Mouse (Mus musculus): Measurements from ENCODE around the gene Gm10643.

Gm10643 gene

GRCm38 (mm10) chr8:84070667-84071066, 5.7 kb upstream of the Gm10643 start:
- peak; percentile 94 for DNase-seq

DNA sequence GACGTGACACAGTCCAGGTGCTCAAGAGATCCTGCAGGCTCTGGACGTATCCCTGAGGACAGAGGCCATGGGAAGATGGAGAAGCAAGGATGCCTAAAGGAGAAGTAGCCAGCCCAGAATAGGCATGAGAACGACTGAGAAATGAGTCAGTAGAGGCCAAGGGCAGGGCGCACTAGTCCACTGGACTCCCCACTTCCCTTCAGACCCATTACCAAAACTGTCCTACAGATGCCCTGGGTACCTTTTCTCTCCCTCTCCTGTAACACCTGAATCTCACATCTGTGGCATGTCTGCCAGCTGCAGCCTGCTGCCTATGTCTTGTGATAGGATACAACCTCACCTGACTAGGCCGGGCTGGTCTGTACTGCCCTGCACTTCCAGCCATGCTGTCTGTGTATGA, 5.3 kb upstream of the Gm10643 start:
- peak; percentile 91 for DNase-seq

GRCm38 (mm10) chr8:84069750-84070149, 4.8 kb upstream of the Gm10643 start:
- peak; percentile 88 for DNase-seq

- DNase-seq, result no peak
Measured at GRCm38 (mm10) chr8:84069169-84069568, 4.2 kb upstream of the Gm10643 start.

DNA sequence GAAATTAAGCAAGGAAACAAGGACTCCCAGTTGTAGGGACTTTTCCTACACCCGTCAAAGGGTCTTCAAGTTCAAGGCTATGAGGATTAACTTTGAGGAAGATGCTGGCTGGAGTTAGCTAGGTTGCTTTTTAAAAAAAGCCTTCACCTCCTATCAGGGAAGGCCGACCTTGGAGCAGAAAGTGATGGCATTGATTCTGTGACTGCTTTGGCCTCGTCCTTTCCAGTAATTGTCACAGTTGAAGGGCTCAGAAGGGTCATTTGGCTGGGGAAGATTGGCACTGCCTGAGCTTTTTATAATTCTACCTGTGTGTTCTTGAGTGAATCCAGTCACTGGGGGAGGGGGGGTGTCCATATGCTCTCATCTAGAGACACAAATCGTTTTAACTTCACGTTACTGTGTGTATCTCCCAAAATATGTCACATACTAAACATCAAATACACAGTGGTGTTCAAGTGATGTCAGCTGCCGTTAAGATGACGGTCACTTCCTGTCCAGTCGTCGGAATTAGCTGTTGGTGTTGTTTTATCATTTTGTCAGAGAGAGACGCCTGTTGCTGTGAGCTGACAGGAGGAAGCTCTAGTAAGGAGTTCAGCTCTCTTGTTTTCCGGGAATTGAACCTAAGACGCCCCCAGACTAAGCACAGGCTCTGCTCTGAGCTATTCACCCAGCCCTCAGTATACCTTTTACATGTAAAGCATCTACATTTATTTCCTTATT, 3.5 kb upstream of the Gm10643 start:
- DNase-seq, result no peak

- peak; percentile 92 for DNase-seq
Measured at GRCm38 (mm10) chr8:84067911-84068310, 3.0 kb upstream of the Gm10643 start.

DNA sequence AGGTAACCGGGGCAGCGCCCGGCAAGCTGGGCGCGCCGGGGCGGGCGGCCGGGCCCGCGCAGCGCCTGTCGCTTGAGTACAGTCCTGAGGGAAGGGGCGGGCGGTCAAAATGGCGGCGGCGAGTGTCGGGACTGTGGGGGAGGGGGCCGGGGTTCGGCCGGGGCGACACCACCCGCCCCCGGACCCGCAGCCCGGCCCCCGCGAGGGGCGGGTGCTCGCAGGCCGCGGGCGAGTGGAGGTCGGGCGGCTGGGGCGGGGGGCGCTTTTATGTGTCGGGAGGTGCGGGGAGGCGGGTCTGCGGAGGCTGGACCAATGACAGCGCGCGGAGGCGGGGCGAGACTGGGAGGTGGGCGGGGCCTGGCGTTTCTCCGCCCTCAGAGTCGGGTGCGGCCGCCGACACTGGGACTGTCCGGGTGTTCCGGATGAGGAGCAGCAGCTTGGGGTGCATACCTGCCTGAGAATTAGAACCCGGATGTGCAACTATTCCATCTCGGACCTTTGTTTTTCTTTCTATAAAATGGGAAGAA, 2.2 kb upstream of the Gm10643 start:
- DNase-seq, result peak; percentile 100

- peak; percentile 100 for DNase-seq
Measured at GRCm38 (mm10) chr8:84066291-84066930, 1.5 kb upstream of the Gm10643 start, which contains the start of gene Rfx1. Gene Rfx1, plus strand, starts transcription at chr8:84066834.

GRCm38 (mm10) chr8:84065457-84066072, 628 bp upstream of the Gm10643 start:
- no peak for DNase-seq

- DNase-seq, result peak; percentile 97
Measured at GRCm38 (mm10) chr8:84063861-84064610, 901 bp downstream of the Gm10643 start.

GRCm38 (mm10) chr8:84060245-84060644, 4.7 kb downstream of the Gm10643 start:
- no peak for DNase-seq

DNA sequence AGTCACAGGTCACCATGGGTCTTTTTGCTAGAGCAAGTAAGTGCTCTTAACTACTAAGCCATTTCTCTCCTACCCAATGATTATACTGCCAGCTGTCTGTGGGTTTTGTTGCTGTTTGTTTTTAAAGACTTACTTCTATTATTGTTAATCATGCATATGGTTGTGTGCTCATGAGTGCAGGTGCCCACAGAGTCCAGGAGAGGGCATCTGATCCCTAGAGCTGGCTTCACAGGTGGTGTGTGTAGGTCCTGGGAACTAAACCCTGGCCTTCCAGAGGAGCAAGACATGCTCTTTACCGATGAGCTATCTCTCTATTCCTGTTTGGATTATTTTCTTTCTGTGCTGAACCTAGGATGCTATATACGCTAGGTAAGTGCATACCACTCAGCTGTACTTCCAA, 5.7 kb downstream of the Gm10643 start:
- no peak for DNase-seq

DNA sequence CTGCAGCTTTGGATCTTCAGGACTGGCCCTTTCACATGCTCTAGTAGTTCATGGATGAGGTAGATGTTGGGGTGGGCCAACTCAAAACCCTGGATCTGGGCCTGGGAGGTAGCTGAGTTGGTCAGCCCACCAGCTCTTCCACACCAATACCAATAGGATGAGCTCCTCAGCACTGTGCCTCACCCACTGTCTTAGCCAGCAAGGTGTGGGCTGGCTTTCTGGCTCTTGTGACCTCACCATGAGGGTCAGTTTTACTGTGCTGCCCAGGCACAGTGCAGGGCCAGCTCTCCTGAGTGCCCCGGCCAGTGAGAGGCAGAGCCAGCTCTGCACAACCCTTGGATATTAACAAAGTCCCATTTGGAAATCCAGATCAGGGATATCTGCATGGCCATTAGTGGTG, 7.1 kb downstream of the Gm10643 start:
- peak; percentile 82 for DNase-seq

- DNase-seq, result no peak
Measured at GRCm38 (mm10) chr8:84053229-84053628, 11.7 kb downstream of the Gm10643 start.

DNA sequence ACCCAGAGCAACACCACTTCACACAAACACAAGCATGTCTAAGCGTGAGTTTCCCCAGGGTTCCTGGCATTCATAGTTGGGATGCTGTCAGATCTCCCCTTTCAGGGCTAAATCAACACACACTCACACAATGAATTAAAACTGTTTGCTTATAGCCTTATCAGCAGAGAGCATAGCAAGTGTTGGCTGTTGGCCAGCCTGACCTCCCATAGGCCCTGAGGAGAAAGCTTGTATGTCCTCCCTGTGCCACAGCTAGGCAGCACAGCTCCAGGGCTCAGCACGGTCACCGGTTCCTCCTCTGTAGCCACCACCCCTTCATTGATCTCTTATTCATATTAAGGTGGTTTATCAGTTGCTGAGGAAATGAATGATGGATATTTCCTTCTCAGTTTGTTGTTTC, 12.2 kb downstream of the Gm10643 start:
- DNase-seq, result no peak

DNA sequence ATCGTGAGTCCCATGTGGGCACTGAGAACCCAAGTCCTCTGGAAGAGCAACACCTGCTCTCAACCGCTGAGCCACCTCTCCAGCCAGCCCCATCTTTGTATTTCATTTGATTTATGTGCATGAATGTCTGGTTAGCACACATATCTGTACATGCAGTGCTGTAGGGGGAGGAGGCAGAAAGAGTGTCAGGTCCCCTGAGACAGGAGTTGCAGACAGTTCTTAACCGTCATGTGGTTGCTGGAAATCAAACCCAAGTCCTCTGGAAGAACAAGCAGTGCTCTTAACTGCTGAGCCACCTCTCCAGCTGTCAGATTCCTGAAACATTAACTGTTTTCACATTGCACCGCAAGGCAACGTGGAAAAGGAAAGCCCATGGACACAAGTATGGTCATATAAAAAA, 16.8 kb downstream of the Gm10643 start:
- peak; percentile 94 for DNase-seq

GRCm38 (mm10) chr8:84046505-84046904, 18.4 kb downstream of the Gm10643 start:
- DNase-seq, result no peak

DNA sequence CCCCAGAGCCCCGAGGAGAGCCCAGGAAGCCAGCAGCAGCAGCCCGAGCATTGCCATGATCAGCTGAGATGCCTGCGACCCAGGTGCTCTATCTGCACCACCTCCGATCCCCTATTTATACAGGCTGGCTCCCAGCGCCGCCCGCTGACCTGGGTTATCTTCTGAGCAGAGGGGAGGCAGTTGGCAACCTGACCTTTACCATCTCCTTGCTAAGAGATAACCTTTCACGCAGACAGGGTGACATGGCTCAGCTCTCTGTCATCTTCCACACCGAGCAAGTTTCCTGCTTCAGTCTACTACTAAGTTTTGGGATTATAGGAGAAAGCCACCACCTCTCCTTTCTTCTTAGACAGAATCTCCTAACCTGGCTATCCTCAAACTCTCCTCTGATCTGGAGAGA, 20.0 kb downstream of the Gm10643 start, which contains the start of gene Rln3:
TSS of gene Rln3 (minus strand) at position 101 of the 400 bp plus-strand sequence.
- DNase-seq, result no peak

DNA sequence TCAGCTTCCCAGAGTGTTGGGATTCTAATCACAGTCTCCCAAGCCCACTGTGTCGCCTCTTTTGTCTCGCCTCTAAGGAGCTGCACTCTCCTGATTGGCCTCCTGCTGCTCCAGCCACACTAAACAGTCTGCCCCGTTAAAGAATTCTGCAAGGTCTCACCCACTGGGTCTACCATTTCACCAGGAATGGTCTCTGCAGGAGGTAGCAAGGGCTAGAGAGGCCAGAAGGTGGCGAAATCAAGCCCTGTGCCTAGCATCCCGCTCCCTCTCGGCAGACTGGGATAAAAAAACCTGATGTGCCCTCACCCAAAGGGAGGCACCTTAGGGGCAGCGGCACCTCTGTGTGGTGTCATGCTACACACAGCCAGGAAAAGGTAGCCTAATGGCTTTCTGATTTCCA, 20.8 kb downstream of the Gm10643 start:
- DNase-seq, result no peak

DNA sequence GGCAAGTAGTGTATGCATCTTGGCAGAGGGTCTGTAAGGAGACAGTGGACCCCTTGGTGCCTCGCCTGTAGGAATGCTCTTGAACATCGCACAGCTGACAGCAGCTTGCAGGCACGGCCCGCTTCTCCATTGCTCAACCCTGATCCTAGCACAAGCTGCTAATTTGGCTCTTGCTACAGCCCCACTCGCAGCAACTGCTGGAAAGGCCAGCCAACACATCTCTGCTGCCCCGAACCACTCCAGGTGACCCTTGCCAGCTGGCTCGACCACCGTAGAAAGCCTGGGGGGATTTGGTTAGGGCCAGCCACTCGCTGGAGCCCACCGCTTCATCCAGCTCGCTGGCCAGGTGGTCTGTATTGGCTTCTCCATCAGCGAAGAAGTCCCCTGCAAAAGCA, 22.0 kb downstream of the Gm10643 start:
- DNase-seq, result peak; percentile 98

DNA sequence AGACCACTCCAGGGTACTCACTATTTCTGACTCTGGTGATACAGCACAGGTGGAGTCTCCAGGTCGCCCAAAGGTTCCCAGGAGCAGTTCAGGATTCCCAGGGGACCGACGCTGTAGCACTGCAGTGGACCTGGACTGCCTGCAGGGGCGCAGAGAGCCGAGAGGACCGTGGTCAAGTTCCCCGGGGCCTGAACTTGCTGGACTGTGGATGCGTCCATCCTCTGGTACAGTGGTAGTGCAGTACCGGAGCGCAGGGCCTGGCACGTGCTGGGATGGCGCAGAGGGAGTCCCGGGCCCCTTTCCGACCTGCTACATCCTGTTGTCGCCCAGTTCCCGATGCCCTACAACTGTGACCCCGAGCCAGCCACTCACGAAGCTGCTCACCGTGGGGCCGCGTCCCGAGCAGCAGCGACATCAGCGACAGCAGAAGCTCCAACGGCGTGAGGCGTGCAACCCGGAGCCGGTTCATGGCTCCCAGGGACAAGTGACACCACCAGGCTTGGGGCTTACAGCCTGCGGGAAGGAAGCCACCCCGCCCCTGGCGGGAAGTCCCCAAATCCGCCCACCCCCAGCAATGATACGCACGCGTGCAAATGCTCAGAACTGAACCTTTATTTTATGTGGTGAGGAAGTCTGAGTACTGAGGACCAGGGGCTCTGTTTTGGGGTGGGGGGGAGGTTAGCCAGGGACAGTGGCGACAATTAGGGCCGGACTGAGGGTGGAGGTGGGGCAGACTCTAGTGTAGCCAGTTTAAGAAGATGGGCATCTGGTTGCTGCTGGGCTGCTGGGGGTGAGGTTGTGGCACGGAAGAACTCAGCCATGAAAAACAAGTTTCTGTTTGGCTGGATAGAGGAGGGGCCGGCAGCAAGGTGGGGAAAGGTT, 22.6 kb downstream of the Gm10643 start, which contains the start of gene Il27ra:
TSS of gene Il27ra (minus strand) at position 524 of the 882 bp plus-strand sequence.
- DNase-seq, result peak; percentile 98

- DNase-seq, result peak; percentile 96
Measured at GRCm38 (mm10) chr8:84039050-84039449, 25.9 kb downstream of the Gm10643 start.

Data from heart, adult 11 months (tissue).